Mouse (Mus musculus): Measurements from ENCODE around the gene Mmachc. TPM values are rescaled to one million over a fixed set of nuclear protein-coding genes. Genes with fewer than 3 reads are reported as not detected.

Gene Mmachc
- total RNA-seq (2022) = 10 to 100 TPM; 30.4 to 34.6 (median 33.3) TPM

- peak; percentile 82 to 89 for DNase-seq (ENCODE audit: low spot score in 2 of 2)
Measured at GRCm38 (mm10) chr4:116708201-116708764, at the start of gene Mmachc, which contains the start of gene Ccdc163. TSS of gene Mmachc (minus strand) at chr4:116708406. TSS of gene Ccdc163 (plus strand) at chr4:116708509.

DNA sequence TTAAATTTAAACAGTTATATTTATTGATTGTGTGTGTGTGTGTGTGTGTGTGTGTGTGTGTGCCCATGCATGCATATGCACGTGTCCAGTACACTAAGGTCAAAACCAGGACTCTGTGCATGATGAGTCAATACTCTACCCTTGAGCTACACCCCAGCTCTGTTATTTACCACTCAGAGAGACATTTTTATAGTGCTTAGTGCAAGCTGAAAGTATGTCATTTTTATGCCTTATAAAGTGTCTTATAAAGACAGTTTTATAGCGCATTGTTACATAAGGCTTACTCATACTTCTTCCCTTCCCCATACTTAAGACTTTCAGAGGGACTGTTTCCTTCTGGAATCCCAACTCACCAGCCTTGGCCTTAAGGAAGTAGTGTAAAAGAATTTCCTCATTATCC lies 41.5 kb upstream of the Mmachc start:
- no peak for DNase-seq (ENCODE audit: low spot score in 2 of 2)

DNA sequence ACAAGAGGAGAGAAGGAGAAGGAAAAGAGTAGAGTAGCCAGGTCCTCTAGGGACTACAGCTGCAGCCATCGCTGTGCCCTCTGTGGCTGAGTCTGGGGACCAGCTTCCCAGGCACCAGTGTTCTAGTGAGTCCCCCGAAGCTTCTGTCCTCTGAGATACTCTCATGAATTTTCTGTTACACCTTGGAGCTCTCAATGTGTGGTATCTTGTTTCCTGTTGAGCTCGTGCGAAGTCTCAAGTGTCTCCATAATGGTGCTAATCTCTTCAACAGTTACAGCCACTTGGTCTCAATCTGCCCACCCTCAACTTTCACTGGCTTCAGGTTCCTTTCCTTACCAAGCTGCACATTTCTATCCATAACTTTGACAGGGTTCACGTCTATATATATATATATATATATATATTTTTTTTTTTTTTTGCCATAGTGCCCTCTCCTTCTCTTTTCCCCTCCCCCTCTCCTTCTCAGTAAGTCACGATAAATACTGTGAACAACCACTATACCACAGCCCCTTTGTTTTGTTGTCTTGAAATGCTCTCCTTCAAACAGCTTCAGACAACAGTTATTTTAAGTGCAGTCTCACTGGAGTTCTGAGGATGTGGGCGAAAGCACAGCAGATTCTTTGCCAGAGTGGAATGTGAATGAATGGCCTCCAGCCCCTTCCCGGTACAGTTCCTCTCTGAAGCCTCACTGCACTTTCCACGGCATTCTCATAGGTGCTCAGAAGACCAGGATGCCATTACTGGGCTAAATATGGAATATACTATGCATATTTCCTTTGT lies 31.0 kb upstream of the Mmachc start:
- no peak for DNase-seq (ENCODE audit: low spot score in 2 of 2)

GRCm38 (mm10) chr4:116734996-116735395 lies 26.8 kb upstream of the Mmachc start:
- DNase-seq (ENCODE audit: low spot score in 2 of 2) = no peak

- no peak for DNase-seq (ENCODE audit: low spot score in 2 of 2)
Measured at GRCm38 (mm10) chr4:116732355-116732754, 24.1 kb upstream of the Mmachc start.

GRCm38 (mm10) chr4:116731077-116731476 lies 22.9 kb upstream of the Mmachc start:
- DNase-seq (ENCODE audit: low spot score in 2 of 2) = no peak

GRCm38 (mm10) chr4:116729532-116729931 lies 21.3 kb upstream of the Mmachc start:
- no peak for DNase-seq (ENCODE audit: low spot score in 2 of 2)

DNA sequence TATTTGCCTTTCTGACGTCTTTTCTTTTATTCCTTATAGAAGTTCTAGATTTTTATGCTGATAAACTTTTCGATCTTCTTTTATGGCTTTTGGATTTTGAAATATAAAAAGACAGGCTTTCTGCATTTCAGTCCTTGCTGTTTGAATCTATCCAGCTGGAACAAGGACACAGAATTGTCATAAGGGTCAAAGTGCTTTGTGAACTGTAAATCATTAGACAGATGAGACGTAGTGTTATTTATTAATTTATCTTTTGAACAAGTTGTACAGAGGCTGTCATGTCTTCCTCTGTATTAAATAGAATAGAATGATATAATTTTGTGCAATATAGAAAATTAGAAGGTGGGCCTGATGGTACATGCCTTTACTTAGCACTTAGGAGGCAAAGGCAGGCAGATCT lies 19.2 kb upstream of the Mmachc start:
- no peak for DNase-seq (ENCODE audit: low spot score in 2 of 2)

DNA sequence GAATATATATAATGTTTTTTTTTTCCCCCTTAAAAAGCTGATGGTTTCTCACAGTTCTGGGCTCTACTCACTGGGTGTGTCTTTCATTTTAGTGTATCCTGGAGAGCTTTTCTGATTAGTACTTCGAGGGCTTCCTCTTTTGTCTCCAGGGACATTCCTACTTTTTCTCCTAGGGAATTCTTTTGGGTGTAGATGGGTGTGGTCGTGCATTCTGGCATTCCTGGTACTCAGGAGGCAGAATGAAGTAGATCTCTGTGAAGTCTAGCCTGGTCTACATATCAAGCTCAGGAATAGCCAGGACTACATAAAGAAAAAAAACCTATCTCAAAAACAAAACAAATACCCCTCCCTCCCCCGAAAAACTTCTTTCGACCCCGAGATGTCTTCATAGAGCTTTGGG lies 17.2 kb upstream of the Mmachc start:
- DNase-seq (ENCODE audit: low spot score in 2 of 2) = no peak

DNA sequence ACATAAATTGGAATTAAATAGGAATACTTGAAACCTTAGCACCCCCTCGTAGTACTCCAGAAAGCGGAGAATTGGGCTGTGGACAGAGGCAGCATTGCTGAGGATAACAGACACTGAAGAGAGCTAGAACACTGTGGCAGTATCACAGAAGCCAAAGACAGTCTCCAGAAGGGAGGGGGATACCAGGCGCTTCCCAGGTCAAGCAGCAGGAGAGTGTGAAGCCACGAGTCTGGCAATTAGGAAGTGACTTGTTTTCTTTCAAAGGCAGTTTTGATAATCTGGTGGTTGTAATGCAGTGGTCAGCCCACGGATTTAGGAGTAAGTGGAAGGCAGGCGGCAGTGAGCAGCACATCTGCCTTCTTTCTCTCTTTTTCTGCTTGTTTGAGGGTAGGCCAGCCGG lies 14.0 kb upstream of the Mmachc start:
- DNase-seq (ENCODE audit: low spot score in 2 of 2) = no peak

DNA sequence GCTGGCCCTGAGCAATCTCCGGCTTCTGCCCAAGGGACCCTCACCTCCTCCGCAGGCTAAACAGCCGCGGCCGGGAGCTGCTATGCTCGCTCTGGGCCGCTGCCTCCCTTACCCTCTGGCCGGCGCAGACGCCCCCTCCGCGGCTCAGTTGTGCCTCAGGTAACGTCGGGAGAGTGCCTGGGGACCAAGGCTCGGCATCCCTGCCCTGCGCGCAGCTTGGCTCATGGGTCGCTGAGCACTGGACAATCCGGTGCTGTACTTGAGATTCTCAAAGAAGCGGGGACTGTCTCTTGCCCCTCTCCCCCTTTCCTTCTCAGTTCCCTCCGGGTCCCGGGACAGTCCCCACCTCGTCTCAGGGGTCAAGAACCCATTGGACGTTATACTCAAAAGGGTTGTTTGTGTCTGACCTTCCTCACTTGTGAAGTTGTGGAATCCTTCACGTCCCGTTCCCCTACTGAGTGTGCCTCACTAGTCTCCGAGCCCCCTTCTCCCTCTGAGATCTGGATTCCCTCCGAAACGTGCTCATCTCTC lies 13.0 kb upstream of the Mmachc start:
- DNase-seq (ENCODE audit: low spot score in 2 of 2) = no peak

DNA sequence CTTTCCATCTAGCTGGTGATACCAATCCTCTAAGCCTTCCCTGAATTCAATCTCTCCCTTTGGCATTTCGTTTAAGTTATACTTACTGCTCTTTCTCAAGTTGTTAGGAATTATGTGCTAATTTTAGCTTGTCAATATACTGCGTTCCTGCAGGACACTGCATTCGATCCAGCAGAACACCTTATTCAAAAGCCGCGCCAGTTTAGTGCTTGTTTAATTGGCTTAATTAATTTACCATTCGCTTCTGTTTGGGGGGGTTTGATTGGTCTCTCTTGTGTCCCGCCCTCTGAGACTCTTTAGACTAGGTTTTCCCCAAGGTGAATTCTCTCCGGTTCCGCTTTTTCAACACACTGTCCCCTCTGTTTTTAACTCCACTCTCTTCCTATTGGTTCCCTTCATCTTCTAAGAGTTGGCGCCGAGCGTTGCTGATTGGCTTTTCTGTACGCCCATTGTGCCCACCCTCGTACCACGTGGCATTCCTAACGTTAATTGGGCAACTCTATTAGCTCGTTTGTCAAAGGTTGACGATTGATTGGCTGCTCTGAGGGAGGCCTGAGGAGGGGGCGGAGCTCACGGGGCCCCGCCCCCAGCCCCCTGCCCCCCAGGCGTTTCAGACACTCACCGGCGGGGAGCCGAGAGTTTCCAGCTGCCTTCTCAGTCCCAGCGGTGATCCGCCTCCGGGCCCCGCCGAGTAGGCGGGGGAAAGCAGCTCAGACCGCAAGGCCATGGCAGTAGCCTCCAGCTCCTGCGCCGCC lies 12.3 kb upstream of the Mmachc start, which contains the start of gene Tesk2:
Gene Tesk2, plus strand, starts transcription at position 606 of the 755 bp plus-strand sequence.
- peak; percentile 89 to 92 for DNase-seq (ENCODE audit: low spot score in 2 of 2)

GRCm38 (mm10) chr4:116719396-116719795 lies 11.2 kb upstream of the Mmachc start:
- DNase-seq (ENCODE audit: low spot score in 2 of 2) = peak; percentile 24 to 29

DNA sequence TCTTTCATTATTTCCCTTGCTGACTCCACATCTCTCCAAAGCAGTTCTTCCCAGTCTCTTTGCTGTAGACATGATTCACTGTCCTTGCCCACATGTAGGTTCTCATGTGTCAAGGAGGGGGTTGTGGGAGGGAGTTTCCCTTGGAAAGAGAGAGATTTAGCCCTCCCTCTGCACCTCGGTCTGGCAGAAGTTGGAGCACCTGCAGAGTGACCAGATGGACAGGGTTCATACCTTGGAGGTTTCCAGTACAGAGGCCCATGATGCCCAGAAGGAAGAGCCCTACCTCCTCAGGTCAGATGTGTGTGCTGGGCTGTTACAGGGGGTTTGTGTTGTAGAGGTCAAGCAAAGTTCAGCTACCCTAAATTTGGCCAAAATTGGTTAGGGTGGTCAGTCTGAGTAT lies 4.3 kb upstream of the Mmachc start:
- no peak for DNase-seq (ENCODE audit: low spot score in 2 of 2)

DNA sequence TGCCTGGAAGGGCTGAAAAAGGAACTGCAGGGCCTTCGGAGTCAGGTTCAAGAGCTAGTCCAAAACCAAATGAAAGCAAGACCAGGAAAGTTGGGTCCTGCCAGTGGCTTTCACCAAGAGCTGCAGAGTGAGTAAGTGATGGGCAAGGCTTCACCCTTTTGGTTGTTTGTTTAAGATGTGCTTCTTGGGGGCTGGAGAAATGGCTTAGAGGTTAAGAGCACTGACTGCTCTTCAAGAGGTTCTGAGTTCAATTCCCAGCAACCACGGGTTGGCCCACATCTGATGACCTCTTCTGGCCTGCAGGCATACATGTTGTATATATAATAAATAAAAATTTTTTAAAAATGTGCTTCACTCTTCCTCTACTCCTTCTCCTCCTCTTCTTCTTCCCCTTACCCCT lies 1.9 kb upstream of the Mmachc start:
- no peak for DNase-seq (ENCODE audit: low spot score in 2 of 2)

GRCm38 (mm10) chr4:116708791-116709390 lies 685 bp upstream of the Mmachc start:
- DNase-seq (ENCODE audit: low spot score in 2 of 2) = no peak

DNA sequence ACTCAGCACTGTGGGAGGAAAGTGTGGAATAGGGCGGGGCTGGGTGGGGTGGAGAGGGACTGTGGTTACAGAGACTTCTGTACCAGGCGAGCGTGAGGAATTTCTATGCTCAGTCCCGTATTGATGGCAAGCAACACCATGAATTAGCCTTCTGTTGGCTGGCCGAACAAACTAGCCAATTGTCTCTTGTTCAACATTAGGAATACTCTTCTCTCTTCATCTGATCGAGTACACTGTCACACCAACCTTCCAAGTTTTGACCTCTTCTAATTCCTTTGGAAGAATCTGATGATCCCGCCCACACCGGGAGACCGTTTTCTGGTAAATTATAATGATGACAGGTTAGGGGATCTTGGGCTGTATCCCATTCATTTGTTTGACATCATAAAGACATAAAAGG lies 540 bp downstream of the Mmachc start:
- peak in 1 of 2 experiments; percentile 3 for DNase-seq (ENCODE audit: low spot score in 2 of 2)

DNA sequence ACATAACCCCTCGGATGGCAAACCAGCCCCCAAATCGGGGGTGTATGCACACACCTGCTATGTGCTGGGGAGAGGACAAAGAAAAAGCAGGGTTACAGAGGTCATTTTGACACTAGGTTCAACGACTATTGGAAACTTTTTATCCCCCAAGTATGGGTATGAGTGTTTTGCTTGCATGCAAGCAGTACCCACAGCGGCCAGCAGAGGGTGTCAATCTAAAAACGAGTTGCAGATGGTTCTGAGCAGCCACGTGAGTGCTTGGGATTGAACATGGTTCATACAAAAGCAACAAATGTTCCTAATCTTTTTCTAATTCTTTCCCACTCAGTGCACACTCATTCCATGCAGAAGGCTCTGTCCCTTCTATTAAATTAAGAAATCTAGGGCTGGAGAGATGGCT lies 4.4 kb downstream of the Mmachc start:
- peak; percentile 36 to 48 for DNase-seq (ENCODE audit: low spot score in 2 of 2)

- DNase-seq (ENCODE audit: low spot score in 2 of 2) = no peak
Measured at GRCm38 (mm10) chr4:116700964-116701363, 7.2 kb downstream of the Mmachc start.

GRCm38 (mm10) chr4:116698693-116699342 lies 9.4 kb downstream of the Mmachc start:
- no peak for DNase-seq (ENCODE audit: low spot score in 2 of 2)

DNA sequence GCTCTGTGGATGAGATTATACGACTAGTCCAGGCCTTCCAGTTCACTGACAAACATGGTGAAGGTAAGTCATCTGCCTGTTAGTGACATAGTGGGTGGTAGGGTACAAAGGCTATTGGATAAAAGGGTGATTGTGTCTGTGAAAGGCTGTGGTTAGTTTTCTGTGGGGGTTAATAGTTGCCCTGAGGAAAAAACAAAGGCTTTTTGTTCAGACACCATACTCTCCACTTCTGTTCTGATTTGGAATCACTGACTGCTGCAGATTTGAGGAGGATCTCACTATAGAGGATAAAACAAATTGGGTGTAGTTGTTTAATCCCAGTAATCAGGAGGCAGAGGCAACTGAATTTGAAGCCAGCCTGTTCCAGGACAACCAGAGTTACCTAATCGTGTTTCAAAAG lies 14.4 kb downstream of the Mmachc start:
- no peak for DNase-seq (ENCODE audit: low spot score in 2 of 2)

All from gastrocnemius, adult 8-10 months (tissue).